Mouse (Mus musculus): ENCODE data around the gene Bola3. TPM values are rescaled to one million over a fixed set of nuclear protein-coding genes. Genes with fewer than 3 reads are reported as not detected.

Bola3 gene
- total and polyA plus RNA-seq, 2 experiments from 2014 or later: 11.2 to 71.0 TPM

DNA sequence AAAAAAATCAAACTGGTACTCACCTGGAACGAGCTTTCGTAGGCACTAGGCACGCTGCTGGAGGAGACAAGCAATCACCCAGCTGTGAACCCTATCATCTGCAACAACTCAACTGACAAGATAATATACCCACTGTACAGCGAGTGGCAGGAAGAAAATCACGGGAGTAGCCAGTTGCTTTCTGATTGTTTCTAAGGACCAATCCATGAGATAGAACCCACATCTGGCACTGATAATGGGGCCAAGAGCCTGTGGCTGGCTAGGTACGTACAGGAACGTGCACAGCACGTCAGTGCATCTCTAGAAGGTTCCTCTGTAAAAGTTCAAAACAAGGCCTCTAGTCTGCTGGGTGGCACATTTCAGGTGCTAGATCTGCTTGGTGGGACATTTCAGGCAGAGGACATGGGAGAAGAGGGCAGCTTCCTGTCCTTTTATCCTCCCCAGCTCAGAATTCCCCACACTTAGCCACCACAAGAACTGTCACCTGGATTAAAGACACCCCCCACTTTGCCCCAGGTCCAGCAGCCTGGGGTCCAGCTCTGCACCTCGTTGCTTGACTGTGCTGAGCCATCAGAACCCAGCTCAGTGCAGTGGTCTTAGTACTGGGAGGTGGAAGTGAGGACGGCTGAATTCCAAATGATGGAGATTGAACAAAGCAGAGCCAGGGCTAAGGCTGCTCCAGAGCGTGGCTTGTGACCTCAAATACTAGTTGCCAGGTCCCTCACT, 12.7 kb downstream of the Bola3 start:
- Histone ChIP-seq H3K4me3 (ENCODE audit: low read length) (no peak overlapping the region), H3K36me3 (ENCODE audit: insufficient read depth, low read length) (peaks cover 28% of the 10 kb centered on the region; the same call in 1 of the 2 replicates), H3K27ac (no peak overlapping the region), H3K4me1 (ENCODE audit: insufficient read depth, low read length) (no peaks in the 10 kb centered on the region), H3K27me3 (ENCODE audit: insufficient read depth, low read length) (no peaks in the 10 kb centered on the region), H3K9me3 (ENCODE audit: low read length) (no peaks in the 10 kb centered on the region), H3K4me2 (ENCODE audit: low read depth, low read length) (no peak overlapping the region), H3K9ac (replicated peaks; ENCODE audit: low read length) (no peak overlapping the region)
- no peak for DNase-seq (ENCODE audit: low spot score)
- 86% methylated on average over 11 of the region's 11 CpGs for WGBS
- no peak for TF ChIP-seq CTCF (IDR thresholded peaks at IDR 0.05; ENCODE audit: low read depth)
- ATAC-seq: no peak

DNA sequence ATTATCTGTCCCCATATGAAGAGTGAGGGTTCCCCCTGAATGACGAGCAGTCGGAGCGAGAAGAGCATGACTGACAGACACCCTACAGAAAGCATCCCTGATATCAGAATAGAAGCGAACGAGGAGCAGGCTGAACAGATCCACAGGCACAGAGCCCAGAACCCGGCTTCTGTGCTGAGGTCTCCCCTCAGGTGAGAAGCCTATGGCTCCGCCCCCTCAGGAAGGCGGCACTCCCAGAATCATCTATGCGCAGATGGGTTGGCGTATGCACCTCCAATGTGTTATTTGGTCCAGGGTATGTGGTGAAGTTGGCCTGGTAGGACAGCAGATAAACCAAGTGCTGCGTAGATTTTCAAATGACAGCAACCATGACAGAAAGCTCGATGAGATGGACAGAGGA, 14.1 kb downstream of the Bola3 start:
- Histone ChIP-seq H3K4me2 (ENCODE audit: low read depth, low read length) (no peak overlapping the region), H3K27me3 (ENCODE audit: insufficient read depth, low read length) (no peaks in the 10 kb centered on the region), H3K4me3 (ENCODE audit: low read length) (no peak overlapping the region), H3K9me3 (ENCODE audit: low read length) (no peaks in the 10 kb centered on the region), H3K27ac (no peak overlapping the region), H3K4me1 (ENCODE audit: insufficient read depth, low read length) (no peaks in the 10 kb centered on the region), H3K36me3 (ENCODE audit: insufficient read depth, low read length) (peaks cover 38% of the 10 kb centered on the region), H3K9ac (replicated peaks; ENCODE audit: low read length) (no peak overlapping the region)
- TF ChIP-seq CTCF (IDR thresholded peaks at IDR 0.05; ENCODE audit: low read depth): no peak
- WGBS: 90% methylated on average over 12 of the region's 12 CpGs
- no peak for DNase-seq (ENCODE audit: low spot score)
- no peak for ATAC-seq

DNA sequence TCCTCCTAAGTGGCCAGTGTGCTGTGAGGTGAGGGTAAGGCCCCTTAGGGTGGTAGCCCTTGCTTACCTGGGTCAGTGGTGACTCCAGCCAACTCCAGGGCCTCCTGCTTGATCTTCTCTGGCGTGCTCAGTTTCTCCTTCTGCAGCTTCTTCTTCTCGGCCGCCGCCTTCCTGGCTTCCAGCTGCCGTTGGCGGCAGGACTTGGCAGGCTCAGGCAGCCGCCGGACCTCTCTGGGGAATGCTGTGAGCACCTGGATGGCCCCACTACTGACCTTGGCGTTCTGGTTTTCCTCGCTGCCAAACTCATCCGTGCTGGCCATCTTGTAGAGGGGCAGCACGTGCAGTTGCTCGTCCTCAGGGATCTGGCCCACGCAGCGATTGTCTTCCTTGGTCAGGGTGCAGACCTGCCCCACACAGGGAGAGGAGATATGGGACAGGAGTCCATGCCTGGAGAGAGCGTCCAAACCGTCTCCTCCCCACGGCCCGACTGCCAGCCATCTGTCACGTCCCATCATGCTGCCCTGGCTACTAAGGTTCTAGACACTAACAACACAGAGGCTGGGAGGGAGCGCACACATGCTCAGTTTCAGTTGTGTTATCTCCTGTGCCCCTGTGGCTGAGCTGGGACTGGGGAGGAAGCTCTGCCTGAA, 21.5 kb downstream of the Bola3 start:
- Histone ChIP-seq H3K4me2 (ENCODE audit: low read depth, low read length) (no peak overlapping the region), H3K36me3 (ENCODE audit: insufficient read depth, low read length) (peaks cover 80% of the 10 kb centered on the region), H3K4me3 (ENCODE audit: low read length) (no peak overlapping the region), H3K9ac (replicated peaks; ENCODE audit: low read length) (no peak overlapping the region), H3K4me1 (ENCODE audit: insufficient read depth, low read length) (no peaks in the 10 kb centered on the region), H3K27me3 (ENCODE audit: insufficient read depth, low read length) (no peaks in the 10 kb centered on the region), H3K27ac (no peak overlapping the region), H3K9me3 (ENCODE audit: low read length) (no peaks in the 10 kb centered on the region)
- DNase-seq (ENCODE audit: low spot score) (no peak), ATAC-seq (no peak)
- 78% methylated on average over 21 of the region's 21 CpGs for WGBS
- no peak for TF ChIP-seq CTCF (IDR thresholded peaks at IDR 0.05; ENCODE audit: low read depth)

DNA sequence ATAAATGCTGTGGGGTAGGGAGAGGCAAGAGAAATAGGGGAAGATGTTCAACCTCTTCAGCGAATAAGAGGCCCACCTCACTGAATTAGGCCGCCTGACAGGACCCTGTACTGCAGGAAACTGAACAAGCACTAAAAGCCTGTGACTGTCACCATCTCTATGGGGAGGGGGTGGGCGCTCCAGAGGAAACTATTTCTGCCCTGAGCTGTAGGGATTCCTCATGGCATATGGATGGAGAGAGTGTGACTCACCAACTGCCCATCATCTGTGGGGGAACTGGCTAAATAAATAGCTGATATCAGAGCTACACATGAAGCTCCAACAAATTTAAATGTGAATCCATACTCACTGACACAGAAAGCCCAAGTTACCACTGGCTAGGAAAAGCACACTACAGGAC, 22.4 kb downstream of the Bola3 start:
- Histone ChIP-seq H3K4me3 (ENCODE audit: low read length) (no peak overlapping the region), H3K4me2 (ENCODE audit: low read depth, low read length) (no peak overlapping the region), H3K9ac (replicated peaks; ENCODE audit: low read length) (no peak overlapping the region), H3K27ac (no peak overlapping the region), H3K36me3 (ENCODE audit: insufficient read depth, low read length) (peaks cover 86% of the 10 kb centered on the region), H3K9me3 (ENCODE audit: low read length) (no peaks in the 10 kb centered on the region), H3K4me1 (ENCODE audit: insufficient read depth, low read length) (no peaks in the 10 kb centered on the region), H3K27me3 (ENCODE audit: insufficient read depth, low read length) (no peaks in the 10 kb centered on the region)
- TF ChIP-seq CTCF (IDR thresholded peaks at IDR 0.05; ENCODE audit: low read depth): no peak
- WGBS: 95% methylated on average over 3 of the region's 3 CpGs
- no peak for DNase-seq (ENCODE audit: low spot score)
- no peak for ATAC-seq

DNA sequence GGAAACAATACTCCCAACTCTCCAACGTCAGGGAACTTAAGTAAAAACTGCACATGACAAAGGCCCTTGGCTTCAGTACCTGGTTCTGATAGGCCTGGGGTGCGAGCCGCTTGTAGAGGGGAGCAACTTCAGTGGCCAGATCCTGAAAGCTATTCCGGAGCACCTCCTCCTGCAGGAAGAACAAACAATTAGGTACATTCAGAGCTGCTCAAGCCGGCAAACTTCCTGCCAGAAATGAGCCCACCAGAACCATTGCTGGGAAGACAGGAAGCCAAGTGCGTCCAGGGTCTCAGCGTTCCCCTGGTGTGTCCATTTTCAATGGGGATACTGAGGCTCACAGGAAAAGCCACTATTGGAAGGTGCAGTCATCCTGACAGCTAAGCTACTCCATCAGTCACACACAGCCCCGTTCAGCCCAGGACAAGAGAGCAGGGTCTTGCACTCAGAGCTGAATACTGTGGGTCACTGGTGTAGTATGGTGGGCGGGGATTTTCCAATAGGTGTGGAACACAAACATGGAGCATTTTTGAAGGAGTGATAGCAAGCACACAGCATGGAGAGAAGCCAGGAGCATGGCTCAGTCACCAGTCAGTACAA, 24.9 kb downstream of the Bola3 start:
- Histone ChIP-seq H3K4me1 (ENCODE audit: insufficient read depth, low read length) (no peaks in the 10 kb centered on the region), H3K36me3 (ENCODE audit: insufficient read depth, low read length) (peaks cover 87% of the 10 kb centered on the region), H3K9me3 (ENCODE audit: low read length) (no peaks in the 10 kb centered on the region), H3K4me3 (ENCODE audit: low read length) (no peak overlapping the region), H3K27me3 (ENCODE audit: insufficient read depth, low read length) (no peaks in the 10 kb centered on the region), H3K27ac (no peak overlapping the region), H3K9ac (replicated peaks; ENCODE audit: low read length) (no peak overlapping the region), H3K4me2 (ENCODE audit: low read depth, low read length) (no peak overlapping the region)
- no peak for ATAC-seq
- no peak for DNase-seq (ENCODE audit: low spot score)
- 83% methylated on average over 9 of the region's 9 CpGs for WGBS
- no peak for TF ChIP-seq CTCF (IDR thresholded peaks at IDR 0.05; ENCODE audit: low read depth)

DNA sequence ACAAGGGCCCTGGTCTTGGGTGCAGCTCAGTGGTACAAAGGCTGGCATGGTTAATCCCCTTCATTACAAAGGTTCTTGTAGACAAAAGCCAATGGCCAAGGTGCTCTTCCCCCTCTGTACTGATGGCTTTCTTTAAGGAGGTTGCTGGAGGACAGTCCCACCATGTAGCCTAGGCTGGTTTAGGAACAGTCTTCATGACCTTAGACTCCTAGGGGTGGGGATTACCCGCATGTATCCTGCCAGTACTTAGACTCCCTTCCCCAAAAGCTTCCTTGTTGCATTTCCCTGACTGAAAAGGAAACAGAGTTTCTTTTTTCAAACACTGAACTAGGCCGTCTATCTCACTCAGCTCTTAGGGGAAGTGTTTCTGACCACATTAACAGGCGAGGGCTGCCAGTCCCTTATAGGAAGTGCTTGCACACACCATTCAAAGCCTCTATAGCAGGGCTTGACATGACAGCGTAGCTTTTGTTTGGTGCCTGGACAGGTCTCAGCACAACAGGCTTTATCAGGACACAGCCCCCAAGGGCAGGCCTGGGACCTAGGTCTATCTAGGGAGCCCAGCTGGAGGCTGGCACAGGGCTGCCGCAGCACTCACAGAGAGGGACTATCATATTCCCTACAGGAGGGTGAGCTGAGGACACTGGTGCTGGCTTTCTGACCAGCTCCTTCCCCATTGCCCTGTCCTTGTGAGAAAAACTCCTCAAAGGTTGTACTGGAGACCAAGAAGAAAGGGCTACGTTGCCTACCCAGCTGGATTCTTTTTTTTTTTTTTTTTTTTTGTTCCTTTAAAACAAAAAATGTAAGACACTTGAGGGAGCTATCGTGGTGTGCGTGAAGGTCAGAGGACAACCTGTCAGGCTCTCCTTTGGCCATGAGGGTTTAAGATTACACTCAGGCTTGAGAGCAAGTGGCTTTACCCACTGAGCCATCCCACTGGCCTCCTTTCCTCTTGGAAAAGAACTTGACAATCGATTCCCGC, 32.9 kb downstream of the Bola3 start:
- Histone ChIP-seq H3K9me3 (ENCODE audit: low read length) (no peaks in the 10 kb centered on the region), H3K4me1 (ENCODE audit: insufficient read depth, low read length) (no peaks in the 10 kb centered on the region), H3K27me3 (ENCODE audit: insufficient read depth, low read length) (no peaks in the 10 kb centered on the region), H3K9ac (replicated peaks; ENCODE audit: low read length) (no peak overlapping the region), H3K36me3 (ENCODE audit: insufficient read depth, low read length) (peaks cover 50% of the 10 kb centered on the region), H3K27ac (no peak overlapping the region), H3K4me3 (ENCODE audit: low read length) (no peak overlapping the region), H3K4me2 (ENCODE audit: low read depth, low read length) (no peak overlapping the region)
- ATAC-seq (no peak), DNase-seq (ENCODE audit: low spot score) (no peak)
- WGBS: 84% methylated on average over 10 of the region's 10 CpGs
- TF ChIP-seq CTCF (IDR thresholded peaks at IDR 0.05; ENCODE audit: low read depth): no peak
